Mouse (Mus musculus) stomach, postnatal 0 days (tissue): ENCODE results near the gene Klf9. TPM values are rescaled to one million over a fixed set of nuclear protein-coding genes. Genes with fewer than 3 reads are reported as not detected.
A peak's percentile ranks its signal among the peaks of the same experiment; 100 is the strongest.

Experiments
- ATAC-seq: fragments of 200-750 bp; cut with Nextera tagmentation; 2 replicates; pipeline ENCODE4 v1.8.0; 2017; ENCODE audit not compliant: low FRiP score, low TSS enrichment
- DNase-seq: peaks from one replicate; pipeline ENCODE4 v3.0.0-alpha.2; 2016; ENCODE audit warnings: low spot score
- H3K27ac ChIP-seq: fragments of 300-500 bp; sonication (generic); replicated peaks from 2 replicates; pipeline ENCODE4 v1.5.1; 2014; ENCODE audit warnings: mild to moderate bottlenecking, control low read depth
- H3K27me3 ChIP-seq: fragments of 300-500 bp; sonication (generic); 2 replicates; pipeline ENCODE4 v1.6.1; 2014; ENCODE audit warnings: low read length; ENCODE audit not compliant: control insufficient read depth, insufficient read depth
- H3K36me3 ChIP-seq: fragments of 300-500 bp; sonication (generic); 2 replicates; pipeline ENCODE4 v1.6.1; 2014; ENCODE audit warnings: low read length, mixed read lengths; ENCODE audit not compliant: control insufficient read depth, insufficient read depth
- H3K4me1 ChIP-seq: fragments of 300-500 bp; sonication (generic); replicated peaks from 2 replicates; pipeline ENCODE4 v1.6.1; 2014; ENCODE audit warnings: antibody characterized with exemption; ENCODE audit not compliant: control insufficient read depth, insufficient read depth
- H3K4me2 ChIP-seq: fragments of 300-500 bp; sonication (generic); replicated peaks from 2 replicates; pipeline ENCODE4 v1.6.1; 2014; ENCODE audit warnings: low read depth, mild to moderate bottlenecking, control low read depth, moderate library complexity
- H3K4me3 ChIP-seq: fragments of 300-500 bp; sonication (generic); 2 replicates; pipeline ENCODE4 v1.5.1; 2014; ENCODE audit warnings: low read depth, low read length, control low read depth
- H3K9ac ChIP-seq: fragments of 300-500 bp; sonication (generic); 2 replicates; pipeline ENCODE4 v1.6.1; 2014; ENCODE audit warnings: mild to moderate bottlenecking, low read length, control low read depth, mixed read lengths
- H3K9me3 ChIP-seq: fragments of 300-500 bp; sonication (generic); 2 replicates; pipeline ENCODE4 v1.6.1; 2016; ENCODE audit warnings: low read length; ENCODE audit not compliant: control insufficient read depth
- CTCF ChIP-seq: IDR thresholded peaks from 2 replicates; pipeline ENCODE4 v1.5.1; 2016; ENCODE audit warnings: antibody characterized with exemption, low read depth, mild to moderate bottlenecking, moderate library complexity
- EP300 ChIP-seq: optimal IDR thresholded peaks from 2 replicates; pipeline ENCODE3; 2016; ENCODE audit warnings: antibody characterized with exemption
- WGBS: fragments of 180-500 bp; shearing (Covaris S2); extraction: QIAGEN DNeasy Blood & Tissue Kit; methylation state at CpG from one replicate; pipeline ENCODE4 v1.1.7; 2014; 5-methylcytosine and 5-hydroxymethylcytosine counted together
- polyA plus RNA-seq: library from polyadenylated mRNA; unstranded; fragments of >200 nt; fragmentation: Nextera tagmentation; extraction: Ambion mirVana; gene quantifications from 2 replicates; pipeline ENCODE4 v1.2.1, GENCODE M21; 2015

Gene Klf9
- polyA plus RNA-seq, 1 experiment from 2014 or later: 17.4 TPM

DNA sequence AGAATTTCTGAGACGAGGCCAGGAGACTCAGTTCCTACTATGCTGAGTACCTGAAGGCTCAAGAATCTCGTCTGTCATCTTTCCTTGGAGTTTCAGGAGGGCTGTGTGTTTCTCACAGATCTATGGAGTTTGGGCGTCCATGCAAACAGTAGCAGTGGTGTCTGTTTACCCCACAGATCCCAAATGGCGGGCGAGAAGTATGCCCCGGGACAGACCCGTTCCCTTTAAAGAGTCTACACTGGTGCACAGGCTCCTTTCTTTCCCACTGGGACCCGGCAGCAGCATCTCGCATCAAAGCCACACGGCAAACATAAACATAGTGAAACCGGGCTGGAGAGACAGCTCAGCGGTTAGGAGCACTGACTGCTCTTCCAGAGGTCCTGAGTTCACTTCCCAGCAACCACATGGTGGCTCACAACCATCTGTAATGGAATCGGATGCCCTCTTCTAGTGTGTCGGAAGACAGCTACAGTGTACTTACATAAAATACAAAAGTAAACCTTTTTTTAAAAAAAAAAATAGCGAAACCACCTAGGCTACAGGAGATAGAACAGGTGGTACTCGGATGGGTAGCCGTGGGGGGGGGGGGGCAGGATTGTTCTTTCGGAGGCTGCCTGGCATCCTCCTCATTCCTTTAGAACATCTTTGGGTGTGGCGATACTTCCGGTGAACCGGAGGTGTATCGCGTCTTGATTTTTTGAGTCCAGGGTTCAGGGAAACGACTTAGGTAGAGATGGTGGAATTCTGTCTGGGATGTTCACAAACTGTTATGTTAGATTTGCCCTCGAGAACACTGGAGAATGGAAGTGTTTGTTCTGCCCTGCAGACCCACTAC is 12.0 kb downstream of the Klf9 start:
- WGBS: 59% methylated on average over 25 of the region's 25 CpGs
- Histone ChIP-seq H3K4me2 (no peak overlapping the region), H3K9ac (no peak overlapping the region), H3K27ac (no peak overlapping the region), H3K4me3 (no peak overlapping the region), H3K9me3 (no peaks in the 10 kb centered on the region), H3K36me3 (no peaks in the 10 kb centered on the region), H3K27me3 (no peaks in the 10 kb centered on the region), H3K4me1 (peaks cover 6% of the 10 kb centered on the region; the same call in 1 of the 2 replicates)
- DNase-seq: no peak
- TF ChIP-seq CTCF (no peak), EP300 (no peak)
- no peak for ATAC-seq

DNA sequence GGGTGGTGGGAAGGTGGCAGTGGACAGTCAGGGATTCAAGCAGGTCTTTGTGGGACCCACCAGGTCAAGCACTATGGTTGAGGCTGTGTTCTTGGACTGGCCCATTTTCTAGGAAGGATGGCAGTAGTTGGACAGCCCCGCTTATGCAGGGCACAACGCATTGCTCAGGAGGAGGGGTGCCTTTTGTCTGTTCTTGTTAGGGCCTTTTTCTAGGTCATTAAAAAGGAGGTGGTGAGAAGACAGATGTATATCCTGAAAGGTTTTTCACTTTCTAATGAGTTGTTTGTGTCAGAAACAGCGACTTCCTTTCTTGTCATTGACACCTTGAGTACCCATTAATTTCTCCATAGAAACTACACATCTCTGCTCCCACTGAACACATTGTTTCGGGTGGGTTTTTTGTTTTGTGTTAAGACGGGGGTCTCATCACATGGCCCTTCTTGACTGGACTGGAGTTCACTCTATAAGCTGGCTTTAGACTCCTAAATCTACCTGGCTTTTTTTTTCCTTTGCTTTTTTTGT is 12.6 kb downstream of the Klf9 start:
- no peak for DNase-seq
- Histone ChIP-seq H3K9ac (no peak overlapping the region), H3K4me3 (no peak overlapping the region), H3K9me3 (no peaks in the 10 kb centered on the region), H3K4me2 (no peak overlapping the region), H3K27me3 (no peaks in the 10 kb centered on the region), H3K27ac (no peak overlapping the region), H3K4me1 (peaks cover 6% of the 10 kb centered on the region; the same call in 1 of the 2 replicates), H3K36me3 (no peaks in the 10 kb centered on the region)
- TF ChIP-seq EP300 (no peak), CTCF (no peak)
- no peak for ATAC-seq
- 88% methylated on average over 5 of the region's 5 CpGs for WGBS

DNA sequence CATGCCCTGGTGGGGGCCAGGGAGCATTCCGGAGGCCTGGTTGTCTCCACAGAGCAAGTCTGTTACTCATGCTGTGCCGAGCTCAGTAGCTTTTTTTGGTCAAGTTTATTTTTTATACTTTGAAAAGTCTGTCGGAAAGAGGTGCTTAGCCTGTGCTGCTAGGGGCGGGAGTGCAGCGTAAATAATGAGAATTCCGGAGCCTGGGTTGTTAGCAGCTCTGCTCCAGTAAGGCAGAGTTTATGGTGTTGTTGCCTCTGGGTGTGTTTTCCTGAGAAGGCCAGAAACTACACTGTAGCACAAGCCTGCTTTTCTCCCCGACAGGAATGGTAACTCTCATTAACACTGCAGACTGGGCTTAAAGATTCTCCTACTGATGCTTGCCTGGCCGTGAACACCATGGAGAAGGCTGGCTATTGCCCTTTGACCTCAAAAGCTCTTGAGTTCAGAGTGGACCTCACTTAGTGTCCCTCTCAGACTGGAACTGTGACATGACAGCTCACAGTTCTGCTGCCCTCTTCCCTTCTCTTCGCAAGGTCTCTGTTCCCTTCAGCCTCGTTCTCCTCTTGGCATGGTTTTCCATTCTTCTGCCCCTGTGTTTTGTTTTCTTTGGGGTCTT is 18.9 kb downstream of the Klf9 start:
- TF ChIP-seq EP300 (no peak), CTCF (no peak)
- H3K27ac ChIP-seq: no peak overlapping the region
- no peak for ATAC-seq
- peaks cover 7% of the 10 kb centered on the region; the same call in 1 of the 2 replicates for H3K4me1 ChIP-seq
- no peak overlapping the region for H3K4me3 ChIP-seq
- no peak overlapping the region for H3K4me2 ChIP-seq
- H3K27me3 ChIP-seq: no peaks in the 10 kb centered on the region
- 56% methylated on average over 10 of the region's 10 CpGs for WGBS
- no peak for DNase-seq
- no peak overlapping the region for H3K9ac ChIP-seq
- H3K36me3 ChIP-seq: peaks cover 3% of the 10 kb centered on the region; the same call in 1 of the 2 replicates
- H3K9me3 ChIP-seq: no peaks in the 10 kb centered on the region

DNA sequence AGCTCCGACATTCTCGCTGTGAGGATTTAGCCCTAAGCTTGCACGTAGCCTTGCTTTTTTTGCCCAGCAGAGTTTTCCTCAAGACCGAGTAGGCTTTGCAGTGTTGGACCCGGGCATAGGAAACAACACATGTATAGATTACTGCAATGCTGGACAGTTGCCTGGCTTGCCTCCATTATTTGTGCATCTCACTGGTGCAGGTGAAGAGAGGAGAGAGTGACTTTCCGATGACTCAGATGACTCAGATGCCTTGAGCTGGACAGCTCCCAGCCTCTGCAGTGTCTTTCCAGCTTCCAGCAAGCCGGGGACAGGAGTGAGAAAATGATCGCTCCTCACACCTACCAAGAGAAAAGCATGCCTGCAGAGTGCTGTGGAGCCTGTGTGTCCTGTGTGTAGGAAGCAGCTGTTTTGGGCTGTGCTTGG is 21.4 kb downstream of the Klf9 start:
- Histone ChIP-seq H3K36me3 (peaks cover 3% of the 10 kb centered on the region; the same call in 1 of the 2 replicates), H3K4me2 (no peak overlapping the region), H3K4me3 (no peak overlapping the region), H3K9ac (no peak overlapping the region), H3K27me3 (no peaks in the 10 kb centered on the region), H3K27ac (no peak overlapping the region), H3K4me1 (peaks cover 7% of the 10 kb centered on the region; the same call in 1 of the 2 replicates), H3K9me3 (no peaks in the 10 kb centered on the region)
- DNase-seq (no peak), ATAC-seq (0 out of 2 replicates have a peak, but pooled peaks have one; percentile 8)
- 25% methylated on average over 8 of the region's 8 CpGs for WGBS
- TF ChIP-seq EP300 (no peak), CTCF (no peak)

DNA sequence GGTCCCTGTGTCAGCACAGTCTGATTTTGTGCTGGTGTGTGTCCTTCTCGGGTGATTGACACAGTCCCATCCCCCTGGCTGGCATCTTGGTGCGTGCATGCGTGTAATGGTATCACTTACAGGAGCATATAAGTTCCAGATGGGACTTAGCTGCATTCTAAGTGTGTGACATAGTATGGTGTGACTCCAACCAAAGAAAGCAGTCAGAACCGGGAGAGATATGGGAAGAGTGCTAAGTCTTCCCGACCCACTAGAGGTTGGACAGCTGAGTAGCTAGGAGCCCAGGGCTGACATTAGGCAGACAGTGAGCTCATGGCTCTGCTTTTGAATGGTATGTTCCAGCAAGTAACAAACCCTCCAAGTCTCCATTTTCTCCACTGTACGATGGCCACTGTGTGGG is 21.9 kb downstream of the Klf9 start:
- DNase-seq: no peak
- TF ChIP-seq CTCF (no peak), EP300 (no peak)
- Histone ChIP-seq H3K9ac (no peak overlapping the region), H3K27me3 (no peaks in the 10 kb centered on the region), H3K36me3 (peaks cover 3% of the 10 kb centered on the region; the same call in 1 of the 2 replicates), H3K27ac (no peak overlapping the region), H3K4me1 (peaks cover 7% of the 10 kb centered on the region; the same call in 1 of the 2 replicates), H3K4me2 (no peak overlapping the region), H3K4me3 (no peak overlapping the region), H3K9me3 (no peaks in the 10 kb centered on the region)
- 84% methylated on average over 6 of the region's 6 CpGs for WGBS
- 0 out of 2 replicates have a peak, but pooled peaks have one; percentile 13 for ATAC-seq
